Mouse (Mus musculus): Measurements from ENCODE around the gene Wipi2. TPM values are rescaled to one million over a fixed set of nuclear protein-coding genes. Genes with fewer than 3 reads are reported as not detected.
A peak's percentile ranks its signal among the peaks of the same experiment; 100 is the strongest.

Wipi2 gene
- 29.9 and 31.6 TPM in 2 replicates for polyA plus RNA-seq (2012; ENCODE audit: insufficient read depth, insufficient read length, missing spikeins)

- peaks cover 10% of the 10 kb centered on the region for H3K4me1 ChIP-seq (ENCODE audit: control insufficient read depth, insufficient read depth, low read length)
- no peak for TF ChIP-seq CTCF (IDR thresholded peaks at IDR 0.05; ENCODE audit: low read depth, low read length)
- TF ChIP-seq POLR2A (IDR thresholded peaks at IDR 0.05; ENCODE audit: borderline replicate concordance, low read depth, low read length): no peak
- H3K4me3 ChIP-seq (ENCODE audit: insufficient read depth, low read length): peak within 1 kb of the TSS; percentile 75
- no peak within 1 kb of the TSS for H3K27ac ChIP-seq (ENCODE audit: insufficient read depth, low read depth, low read length)
Measured at GRCm38 (mm10) chr5:142627398-142627797, at the start of gene Wipi2. Gene Wipi2 (plus strand): TSS chr5:142627698.

- Histone ChIP-seq H3K4me1 (ENCODE audit: control insufficient read depth, insufficient read depth, low read length) (no peaks in the 10 kb centered on the region), H3K4me3 (ENCODE audit: insufficient read depth, low read length) (no peak overlapping the region), H3K27ac (ENCODE audit: insufficient read depth, low read depth, low read length) (no peak overlapping the region)
- TF ChIP-seq CTCF (IDR thresholded peaks at IDR 0.05; ENCODE audit: low read depth, low read length): no peak
- TF ChIP-seq POLR2A (IDR thresholded peaks at IDR 0.05; ENCODE audit: borderline replicate concordance, low read depth, low read length): no peak
Measured at GRCm38 (mm10) chr5:142578192-142578591, 49.3 kb upstream of the Wipi2 start.

- H3K4me3 ChIP-seq (ENCODE audit: insufficient read depth, low read length): no peak overlapping the region
- no peak overlapping the region for H3K27ac ChIP-seq (ENCODE audit: insufficient read depth, low read depth, low read length)
- no peaks in the 10 kb centered on the region for H3K4me1 ChIP-seq (ENCODE audit: control insufficient read depth, insufficient read depth, low read length)
- TF ChIP-seq POLR2A (IDR thresholded peaks at IDR 0.05; ENCODE audit: borderline replicate concordance, low read depth, low read length) (no peak), CTCF (IDR thresholded peaks at IDR 0.05; ENCODE audit: low read depth, low read length) (peak; percentile 87)
Measured at GRCm38 (mm10) chr5:142581517-142581916, 46.0 kb upstream of the Wipi2 start.

- TF ChIP-seq CTCF (IDR thresholded peaks at IDR 0.05; ENCODE audit: low read depth, low read length) (no peak), POLR2A (IDR thresholded peaks at IDR 0.05; ENCODE audit: borderline replicate concordance, low read depth, low read length) (no peak)
- H3K27ac ChIP-seq (ENCODE audit: insufficient read depth, low read depth, low read length): no peak overlapping the region
- no peaks in the 10 kb centered on the region for H3K4me1 ChIP-seq (ENCODE audit: control insufficient read depth, insufficient read depth, low read length)
- no peak overlapping the region for H3K4me3 ChIP-seq (ENCODE audit: insufficient read depth, low read length)
Measured at GRCm38 (mm10) chr5:142583616-142584126, 43.8 kb upstream of the Wipi2 start.

- TF ChIP-seq CTCF (IDR thresholded peaks at IDR 0.05; ENCODE audit: low read depth, low read length) (no peak), POLR2A (IDR thresholded peaks at IDR 0.05; ENCODE audit: borderline replicate concordance, low read depth, low read length) (no peak)
- Histone ChIP-seq H3K4me1 (ENCODE audit: control insufficient read depth, insufficient read depth, low read length) (0 out of 2 replicates have a peak, but pooled peaks cover 2% of the 10 kb centered on the region), H3K4me3 (ENCODE audit: insufficient read depth, low read length) (no peak overlapping the region), H3K27ac (ENCODE audit: insufficient read depth, low read depth, low read length) (no peak overlapping the region)
Measured at GRCm38 (mm10) chr5:142590953-142591616, 36.4 kb upstream of the Wipi2 start.

GRCm38 (mm10) chr5:142595698-142596097, 31.8 kb upstream of the Wipi2 start:
- H3K4me1 ChIP-seq (ENCODE audit: control insufficient read depth, insufficient read depth, low read length): 0 out of 2 replicates have a peak, but pooled peaks cover 2% of the 10 kb centered on the region
- TF ChIP-seq POLR2A (IDR thresholded peaks at IDR 0.05; ENCODE audit: borderline replicate concordance, low read depth, low read length) (no peak), CTCF (IDR thresholded peaks at IDR 0.05; ENCODE audit: low read depth, low read length) (no peak)
- no peak overlapping the region for H3K4me3 ChIP-seq (ENCODE audit: insufficient read depth, low read length)
- no peak overlapping the region for H3K27ac ChIP-seq (ENCODE audit: insufficient read depth, low read depth, low read length)

- TF ChIP-seq CTCF (IDR thresholded peaks at IDR 0.05; ENCODE audit: low read depth, low read length) (no peak), POLR2A (IDR thresholded peaks at IDR 0.05; ENCODE audit: borderline replicate concordance, low read depth, low read length) (no peak)
- Histone ChIP-seq H3K4me3 (ENCODE audit: insufficient read depth, low read length) (no peak overlapping the region), H3K4me1 (ENCODE audit: control insufficient read depth, insufficient read depth, low read length) (0 out of 2 replicates have a peak, but pooled peaks cover 2% of the 10 kb centered on the region), H3K27ac (ENCODE audit: insufficient read depth, low read depth, low read length) (no peak overlapping the region)
Measured at GRCm38 (mm10) chr5:142596723-142597122, 30.8 kb upstream of the Wipi2 start.

- Histone ChIP-seq H3K4me1 (ENCODE audit: control insufficient read depth, insufficient read depth, low read length) (no peaks in the 10 kb centered on the region), H3K4me3 (ENCODE audit: insufficient read depth, low read length) (no peak overlapping the region), H3K27ac (ENCODE audit: insufficient read depth, low read depth, low read length) (no peak overlapping the region)
- TF ChIP-seq CTCF (IDR thresholded peaks at IDR 0.05; ENCODE audit: low read depth, low read length) (no peak), POLR2A (IDR thresholded peaks at IDR 0.05; ENCODE audit: borderline replicate concordance, low read depth, low read length) (no peak)
Measured at GRCm38 (mm10) chr5:142597648-142598390, 29.7 kb upstream of the Wipi2 start.

GRCm38 (mm10) chr5:142604379-142604778, 23.1 kb upstream of the Wipi2 start:
- no peak overlapping the region for H3K4me3 ChIP-seq (ENCODE audit: insufficient read depth, low read length)
- H3K27ac ChIP-seq (ENCODE audit: insufficient read depth, low read depth, low read length): no peak overlapping the region
- no peak for TF ChIP-seq POLR2A (IDR thresholded peaks at IDR 0.05; ENCODE audit: borderline replicate concordance, low read depth, low read length)
- no peak for TF ChIP-seq CTCF (IDR thresholded peaks at IDR 0.05; ENCODE audit: low read depth, low read length)
- no peaks in the 10 kb centered on the region for H3K4me1 ChIP-seq (ENCODE audit: control insufficient read depth, insufficient read depth, low read length)

- no peak overlapping the region for H3K27ac ChIP-seq (ENCODE audit: insufficient read depth, low read depth, low read length)
- no peaks in the 10 kb centered on the region for H3K4me1 ChIP-seq (ENCODE audit: control insufficient read depth, insufficient read depth, low read length)
- no peak overlapping the region for H3K4me3 ChIP-seq (ENCODE audit: insufficient read depth, low read length)
- TF ChIP-seq POLR2A (IDR thresholded peaks at IDR 0.05; ENCODE audit: borderline replicate concordance, low read depth, low read length) (no peak), CTCF (IDR thresholded peaks at IDR 0.05; ENCODE audit: low read depth, low read length) (no peak)
Measured at GRCm38 (mm10) chr5:142605288-142605687, 22.2 kb upstream of the Wipi2 start.
